Mouse (Mus musculus) C2C12 (cell line): ENCODE data around the gene Dusp28. TPM values are rescaled to one million over a fixed set of nuclear protein-coding genes. Genes with fewer than 3 reads are reported as not detected.
"Not testable (repeated sequence)": the region's sequence is repeated elsewhere in the genome, so short reads cannot be mapped to it uniquely, and the experiment has no call there.

Source experiments
- H3K27me3 ChIP-seq: one replicate; pipeline ENCODE4 v1.6.1; 2011; ENCODE audit not compliant: control insufficient read depth, insufficient read depth, insufficient read length
- H3K36me3 ChIP-seq: one replicate; pipeline ENCODE4 v1.6.1; 2011; ENCODE audit not compliant: control insufficient read depth, insufficient read depth
- H3K4me3 ChIP-seq: one replicate; pipeline ENCODE4 v1.5.1; 2011; ENCODE audit warnings: mild to moderate bottlenecking, control low read depth; ENCODE audit not compliant: poor library complexity, insufficient read depth, severe bottlenecking
- H3K79me2 ChIP-seq: one replicate; pipeline ENCODE4 v1.6.1; 2011; ENCODE audit not compliant: control insufficient read depth, insufficient read depth
- H3K79me3 ChIP-seq: one replicate; pipeline ENCODE4 v1.6.1; 2011; ENCODE audit warnings: low read depth, control low read depth
- H3ac ChIP-seq: one replicate; pipeline ENCODE3; 2011; ENCODE audit warnings: low read depth; ENCODE audit not compliant: control insufficient read depth, insufficient read length
- CEBPB ChIP-seq: IDR thresholded peaks from one replicate; pipeline ENCODE4 v1.6.1; 2011; ENCODE audit warnings: low read depth, mild to moderate bottlenecking, control low read depth, moderate library complexity
- CTCF ChIP-seq: IDR thresholded peaks from one replicate; pipeline ENCODE4 v1.5.1; 2011; ENCODE audit not compliant: control insufficient read depth, insufficient read depth, insufficient read length
- FOSL1 ChIP-seq: IDR thresholded peaks from one replicate; pipeline ENCODE4 v1.8.0; 2011; ENCODE audit warnings: mild to moderate bottlenecking, low read length; ENCODE audit not compliant: poor library complexity, insufficient read depth, severe bottlenecking
- MAX ChIP-seq: IDR thresholded peaks from one replicate; pipeline ENCODE4 v1.6.1; 2011; ENCODE audit warnings: mild to moderate bottlenecking, control low read depth
- MYOD1 ChIP-seq: IDR thresholded peaks from one replicate; pipeline ENCODE4 v1.6.1; 2011; ENCODE audit warnings: low read depth; ENCODE audit not compliant: control insufficient read depth, insufficient read length
- MYOG ChIP-seq: IDR thresholded peaks from one replicate; pipeline ENCODE4 v1.6.1; 2011; ENCODE audit not compliant: control insufficient read depth, insufficient read length; ENCODE audit errors: extremely low read depth
- USF1 ChIP-seq: IDR thresholded peaks from one replicate; pipeline ENCODE4 v1.6.1; 2011; ENCODE audit warnings: low read depth, mild to moderate bottlenecking, control low read depth, moderate library complexity
- polyA plus RNA-seq: library from polyadenylated mRNA; unstranded; fragments of >200 nt; fragmentation: generic; extraction: Trizol; gene quantifications from one replicate; pipeline ENCODE4 v1.2.1, GENCODE M21; 2012; ENCODE audit warnings: missing spikeins

The Dusp28 gene
- polyA plus RNA-seq, 1 experiment: 9.3 TPM

- TF ChIP-seq MAX (no peak), USF1 (no peak), CTCF (no peak), MYOD1 (no peak), MYOG (no peak), FOSL1 (no peak), CEBPB (no peak)
- no peaks in the 10 kb centered on the region for H3K79me3 ChIP-seq
These were observed 43.8 kb downstream of the Dusp28 start, which contains the start of gene Gpr35 for GRCm38 (mm10) chr1:92950607-92951006. Gpr35 (plus strand) TSS chr1:92950865.

GRCm38 (mm10) chr1:92953641-92954040, 46.9 kb downstream of the Dusp28 start:
- Histone ChIP-seq H3K36me3 (no peaks in the 10 kb centered on the region), H3K4me3 (no peak overlapping the region), H3K79me3 (no peaks in the 10 kb centered on the region), H3ac (no peak overlapping the region), H3K27me3 (peaks cover 5% of the 10 kb centered on the region), H3K79me2 (no peaks in the 10 kb centered on the region)
- no peak for TF ChIP-seq USF1
- no peak for TF ChIP-seq MYOD1
- TF ChIP-seq MYOG: no peak
- no peak for TF ChIP-seq CEBPB
- TF ChIP-seq CTCF: no peak
- TF ChIP-seq FOSL1: no peak
- TF ChIP-seq MAX: no peak

More at GRCm38 (mm10) chr1:92950607-92951006, 43.8 kb downstream of the Dusp28 start, which contains the start of gene Gpr35:
- H3K36me3 ChIP-seq: no peaks in the 10 kb centered on the region
- H3K27me3 ChIP-seq: no peaks in the 10 kb centered on the region
- no peak within 1 kb of the TSS for H3ac ChIP-seq
- no peak within 1 kb of the TSS for H3K4me3 ChIP-seq
- H3K79me2 ChIP-seq: no peaks in the 10 kb centered on the region

- peaks cover 11% of the 10 kb centered on the region for H3K27me3 ChIP-seq
- H3K36me3 ChIP-seq, H3ac ChIP-seq, H3K79me2 ChIP-seq, H3K4me3 ChIP-seq, H3K79me3 ChIP-seq: not testable (repeated sequence)
These were observed 50.0 kb downstream of the Dusp28 start for GRCm38 (mm10) chr1:92956571-92957335.

Other genes with a start within 250 kb of the Dusp28 start
- gene Gpc1, start 75.3 kb upstream of the Dusp28 start, polyA plus RNA-seq: 380 TPM
- 0.57 TPM for gene Ankmy1, start 4.1 kb upstream of the Dusp28 start, polyA plus RNA-seq
- 29.9 TPM for gene Rnpepl1, start 3.8 kb downstream of the Dusp28 start, polyA plus RNA-seq
- gene Capn10, start 27.4 kb downstream of the Dusp28 start, polyA plus RNA-seq: 19.8 TPM
- gene Gpr35, start 43.9 kb downstream of the Dusp28 start, polyA plus RNA-seq: 0.13 TPM
- not detected for gene Aqp12, start 99.4 kb downstream of the Dusp28 start, polyA plus RNA-seq
- gene Kif1a, start 195.0 kb downstream of the Dusp28 start, polyA plus RNA-seq: 3.4 TPM
- not detected for gene Agxt, start 228.3 kb downstream of the Dusp28 start, polyA plus RNA-seq